Mouse (Mus musculus) Patski (cell line): ENCODE data around the gene Zmiz2. TPM values are rescaled to one million over a fixed set of nuclear protein-coding genes. Genes with fewer than 3 reads are reported as not detected.
A peak's percentile ranks its signal among the peaks of the same experiment; 100 is the strongest.
"Not testable (repeated sequence)": the region's sequence is repeated elsewhere in the genome, so short reads cannot be mapped to it uniquely, and the experiment has no call there.

Experiments used
- ATAC-seq: fragments of 100-300 bp; one replicate; pipeline ENCODE4 v1.8.0; 2021
- CTCF ChIA-PET: fragments of 350-600 bp; sonication (Branson Sonifier 250); formaldehyde crosslinking; loops from one replicate; lab custom pipeline; 2022; ENCODE audit warnings: inconsistent platforms; lab: Charles Lee
- POLR2A ChIA-PET: fragments of 350-600 bp; sonication (Branson Sonifier 250); formaldehyde crosslinking; loops from one replicate; lab custom pipeline; 2022; ENCODE audit warnings: antibody characterized with exemption, inconsistent platforms; lab: Charles Lee
- DNase-seq: peaks from one replicate; pipeline ENCODE4 v3.0.0-alpha.2; 2011; ENCODE audit warnings: low read depth, low spot score
- H3K27me3 ChIP-seq: fragments of 371-371 bp; one replicate; pipeline ENCODE4 v1.5.1; 2021
- CTCF ChIP-seq: fragments of 100-300 bp; IDR thresholded peaks from one replicate; pipeline ENCODE4 v1.5.1; 2021
- in situ Hi-C: fragments of 300-500 bp; cut with MboI; formaldehyde crosslinking; loops from 3 replicates; pipeline ENCODE4 v1.11.1; 2018; ENCODE audit warnings: low pct_unique_long_range_greater_than_20kb, mixed read lengths
- polyA plus RNA-seq: library from polyadenylated mRNA; unstranded; gene quantifications from one replicate; pipeline ENCODE4 v1.2.3, GENCODE M21; 2021

Zmiz2 gene
- polyA plus RNA-seq, 1 experiment from 2014 or later = 46.9 TPM

DNA sequence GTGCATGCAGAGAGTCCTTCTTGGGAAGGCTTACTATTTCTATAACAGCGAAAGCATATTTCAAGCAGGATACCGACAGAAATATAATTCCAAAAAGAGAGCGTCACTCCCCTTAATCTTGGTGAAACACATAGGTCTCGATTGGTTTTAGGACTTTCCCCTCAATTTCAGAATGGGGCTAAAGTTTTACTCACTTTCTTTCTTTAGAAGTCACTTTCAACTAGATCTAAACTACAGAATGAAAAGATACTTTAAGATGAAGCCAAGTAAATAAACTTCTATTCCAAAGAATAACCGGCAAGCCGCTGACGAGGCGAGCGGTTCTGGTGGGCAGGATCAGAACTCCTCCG, 54.8 kb downstream of the Zmiz2 start:
- ChIA-PET POLR2A (interaction anchor here (1.0 to 1.1 kb wide), 3 partner anchors 26 to 85 kb away, joined by 3 to 10 read pairs (median 4); no protein-coding TSS in a partner anchor), CTCF (interaction anchor here (0.9 to 1.0 kb wide), 2 partner anchors 13 to 20 kb away, joined by 3 read pairs; no protein-coding TSS in a partner anchor)
- no peaks in the 10 kb centered on the region for H3K27me3 ChIP-seq
- DNase-seq = no peak
- no peak for ATAC-seq
- TF ChIP-seq CTCF = no peak
- in situ Hi-C loops = no loop called here

- no peaks in the 10 kb centered on the region for H3K27me3 ChIP-seq
- peak; percentile 97 for DNase-seq
- ChIA-PET POLR2A (interaction anchor here (1.0 to 1.1 kb wide), 2 partner anchors 26 to 27 kb away, joined by 4 read pairs; no protein-coding TSS in a partner anchor), CTCF (interaction anchor here (0.7 to 1.2 kb wide), 5 partner anchors 8 to 21 kb away, joined by 3 to 5 read pairs (median 3); no protein-coding TSS in a partner anchor)
- TF ChIP-seq CTCF = peak; percentile 29
- in situ Hi-C loops = no loop called here
- ATAC-seq = peak; percentile 96
Observed at GRCm38 (mm10) chr11:6444077-6444853, 55.4 kb downstream of the Zmiz2 start, which contains the start of gene H2afv. TSS of gene H2afv (minus strand) at chr11:6444443.

DNA sequence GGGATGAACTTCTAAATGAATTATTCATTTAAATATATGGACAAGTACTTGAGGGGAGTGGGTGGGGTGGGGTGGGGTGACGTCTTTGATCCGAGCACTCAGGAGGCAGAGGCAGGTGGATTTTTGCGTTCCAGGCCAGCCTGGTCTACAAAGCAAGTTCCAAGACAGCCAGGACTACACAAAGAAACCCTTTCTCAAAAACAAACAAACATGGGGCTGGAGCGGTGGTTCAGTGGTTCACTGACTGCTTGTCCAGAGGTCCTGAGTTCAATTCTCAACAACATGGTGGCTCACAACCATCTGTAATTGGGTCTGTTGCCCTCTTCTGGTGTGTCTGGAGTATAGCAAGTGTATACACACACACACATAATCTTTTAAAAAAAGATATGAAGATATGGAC, 56.6 kb downstream of the Zmiz2 start:
- ChIA-PET POLR2A (interaction anchor here (1.0 kb wide), 1 partner anchor 28 kb away, joined by 4 read pairs; no protein-coding TSS in a partner anchor), CTCF (interaction anchor here (1.1 to 1.2 kb wide), 2 partner anchors 9 to 13 kb away, joined by 4 to 5 read pairs; no protein-coding TSS in a partner anchor)
- H3K27me3 ChIP-seq = no peaks in the 10 kb centered on the region
- no peak for TF ChIP-seq CTCF
- in situ Hi-C loops = no loop called here
- DNase-seq (no peak), ATAC-seq (no peak)

DNA sequence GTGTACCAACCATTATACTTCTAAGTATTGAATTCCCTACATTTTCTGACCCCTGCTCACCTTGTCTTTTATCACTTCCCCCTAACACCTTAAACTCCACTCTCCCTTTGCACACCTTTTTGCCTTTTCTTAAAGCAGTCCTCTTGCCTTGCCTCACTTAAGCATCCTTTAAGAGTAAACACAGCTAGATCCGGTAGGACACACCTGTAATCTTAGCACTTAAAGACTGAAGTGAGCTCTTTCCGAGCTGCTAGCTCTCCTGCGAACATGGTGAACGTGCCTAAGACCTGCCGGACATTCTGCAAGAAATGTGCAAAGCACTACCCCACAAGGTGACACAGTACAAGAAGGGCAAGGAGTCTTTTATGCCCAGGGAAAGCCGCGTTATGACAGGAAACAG, 57.1 kb downstream of the Zmiz2 start:
- TF ChIP-seq CTCF = no peak
- ChIA-PET POLR2A (no interaction called here), CTCF (interaction anchor here (1.6 kb wide), 1 partner anchor 11 kb away, joined by 4 read pairs; no protein-coding TSS in a partner anchor)
- H3K27me3 ChIP-seq = no peaks in the 10 kb centered on the region
- in situ Hi-C loops = no loop called here
- DNase-seq (no peak), ATAC-seq (no peak)

- H3K27me3 ChIP-seq = no peaks in the 10 kb centered on the region
- DNase-seq (no peak), ATAC-seq (no peak)
- POLR2A ChIA-PET = no interaction called here
- TF ChIP-seq CTCF = no peak
- CTCF ChIA-PET = interaction anchor here (1.2 to 1.6 kb wide), 4 partner anchors 9 to 121 kb away, joined by 3 to 5 read pairs (median 4); no protein-coding TSS in a partner anchor
- in situ Hi-C loops = no loop called here
Observed at GRCm38 (mm10) chr11:6447493-6447892, 58.6 kb downstream of the Zmiz2 start.

DNA sequence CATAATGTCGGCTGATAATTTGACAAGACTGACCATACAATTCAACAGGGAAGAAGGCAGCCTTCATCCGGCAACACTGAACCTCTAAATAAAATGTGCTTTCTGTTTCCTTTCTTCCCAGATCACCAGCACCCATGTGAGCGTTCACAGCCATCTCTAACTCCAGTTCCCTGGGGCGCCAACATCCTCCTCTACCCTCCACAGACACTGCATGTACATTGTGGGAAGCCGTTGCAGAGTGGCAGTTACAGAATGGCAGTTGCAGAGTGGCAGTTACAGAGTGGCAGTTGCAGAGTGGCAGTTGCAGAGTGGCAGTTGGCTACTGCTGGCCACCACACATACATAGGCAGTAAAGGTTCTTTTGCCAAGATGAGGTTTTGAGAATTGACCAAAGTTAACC, 59.3 kb downstream of the Zmiz2 start:
- in situ Hi-C loops, ATAC-seq, DNase-seq, POLR2A ChIA-PET, H3K27me3 ChIP-seq: not testable (repeated sequence)
- CTCF ChIA-PET = interaction anchor here (1.3 to 1.5 kb wide), 2 partner anchors 10 to 11 kb away, joined by 5 read pairs; no protein-coding TSS in a partner anchor

Other genes with a start within 250 kb of the Zmiz2 start
- gene A730071L15Rik, start 189.0 kb upstream of the Zmiz2 start, polyA plus RNA-seq = 0.33 TPM
- 48.9 TPM for gene Nudcd3, start 188.7 kb upstream of the Zmiz2 start, polyA plus RNA-seq
- gene Npc1l1, start 158.9 kb upstream of the Zmiz2 start, polyA plus RNA-seq = 0.24 TPM
- gene Ddx56, start 121.3 kb upstream of the Zmiz2 start, polyA plus RNA-seq = 51.4 TPM
- gene Tmed4, start 114.2 kb upstream of the Zmiz2 start, polyA plus RNA-seq = 163 TPM
- gene Ogdh, start 97.4 kb upstream of the Zmiz2 start, polyA plus RNA-seq = 190 TPM
- 3,491 TPM for gene Ppia, start 26.4 kb downstream of the Zmiz2 start, polyA plus RNA-seq
- gene H2afv, start 55.4 kb downstream of the Zmiz2 start, polyA plus RNA-seq = 147 TPM
- gene Purb, start 86.8 kb downstream of the Zmiz2 start, polyA plus RNA-seq = 49.1 TPM
- 0.06 TPM for gene Myo1g, start 131.9 kb downstream of the Zmiz2 start, polyA plus RNA-seq
- 60.9 TPM for gene Ccm2, start 157.8 kb downstream of the Zmiz2 start, polyA plus RNA-seq
- gene Nacad, start 217.0 kb downstream of the Zmiz2 start, polyA plus RNA-seq = 20.0 TPM
- gene Tbrg4, start 237.0 kb downstream of the Zmiz2 start, polyA plus RNA-seq = 64.3 TPM
- not detected for gene Wap, start 249.6 kb downstream of the Zmiz2 start, polyA plus RNA-seq